Mouse (Mus musculus): Measurements from ENCODE around the gene Rapgef3. TPM values are rescaled to one million over a fixed set of nuclear protein-coding genes. Genes with fewer than 3 reads are reported as not detected.

Gene Rapgef3
- polyA plus RNA-seq, 1 experiment from 2014 or later, result 18.7 TPM

DNA sequence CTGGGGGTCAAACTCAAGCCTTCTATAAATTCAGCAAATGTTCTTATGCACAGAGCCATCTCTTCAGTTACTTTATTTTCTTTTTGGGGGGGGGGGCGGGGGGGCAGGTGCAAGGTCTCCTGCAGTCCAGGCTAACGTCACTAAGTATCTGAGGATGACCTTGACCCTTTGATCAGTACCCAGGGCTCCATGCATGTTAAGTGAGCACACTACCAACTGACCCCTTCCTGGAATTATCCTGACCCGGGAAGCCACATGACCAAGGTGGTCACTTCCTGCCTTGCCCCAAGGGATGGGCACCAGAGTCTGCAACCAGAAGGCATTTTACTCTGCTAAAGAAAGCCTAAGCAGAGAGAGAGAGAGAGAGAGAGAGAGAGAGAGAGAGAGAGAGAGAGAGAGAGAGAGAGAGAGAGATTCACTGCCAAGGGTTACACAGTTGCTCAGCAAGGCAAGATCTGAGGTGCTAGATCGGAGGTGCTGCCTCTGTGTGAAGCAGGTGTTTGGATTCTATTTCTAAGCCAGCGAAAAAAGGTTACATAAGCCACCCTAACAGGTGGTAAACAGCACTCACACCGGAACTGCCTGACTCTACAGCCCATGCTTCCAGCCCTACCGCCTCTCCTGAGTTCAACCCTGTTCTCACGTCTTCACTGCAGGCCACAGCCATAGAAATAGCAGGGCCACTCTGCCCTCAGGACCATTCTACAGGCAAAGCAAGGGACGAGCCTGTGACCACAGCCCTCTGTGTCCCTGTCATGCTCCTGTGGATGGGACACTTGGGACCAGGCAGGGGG, 4.3 kb downstream of the Rapgef3 start:
- 0 out of 2 replicates have a peak overlapping the region, but pooled peaks have one; percentile 26 for H3K27ac ChIP-seq (ENCODE audit: low read length)
- H3K4me3 ChIP-seq (ENCODE audit: low read depth, low read length), result no peak overlapping the region
- H3K9me3 ChIP-seq (ENCODE audit: low read length), result no peaks in the 10 kb centered on the region
- peaks cover 10% of the 10 kb centered on the region; the same call in 1 of the 2 replicates for H3K36me3 ChIP-seq (ENCODE audit: insufficient read depth, low read length)
- DNase-seq (ENCODE audit: low spot score), result no peak
- no peaks in the 10 kb centered on the region for H3K27me3 ChIP-seq (replicated peaks; ENCODE audit: insufficient read depth, low read length)
- H3K9ac ChIP-seq (replicated peaks; ENCODE audit: low read depth), result no peak overlapping the region
- no peak for ATAC-seq
- peaks cover 10% of the 10 kb centered on the region for H3K4me1 ChIP-seq (ENCODE audit: insufficient read depth, low read depth, low read length)
- 52% methylated on average over 9 of the region's 9 CpGs for WGBS
- H3K4me2 ChIP-seq (replicated peaks; ENCODE audit: low read depth, low read length), result no peak overlapping the region
- TF ChIP-seq EP300 (IDR thresholded peaks at IDR 0.05) (no peak), CTCF (IDR thresholded peaks at IDR 0.05) (no peak)

DNA sequence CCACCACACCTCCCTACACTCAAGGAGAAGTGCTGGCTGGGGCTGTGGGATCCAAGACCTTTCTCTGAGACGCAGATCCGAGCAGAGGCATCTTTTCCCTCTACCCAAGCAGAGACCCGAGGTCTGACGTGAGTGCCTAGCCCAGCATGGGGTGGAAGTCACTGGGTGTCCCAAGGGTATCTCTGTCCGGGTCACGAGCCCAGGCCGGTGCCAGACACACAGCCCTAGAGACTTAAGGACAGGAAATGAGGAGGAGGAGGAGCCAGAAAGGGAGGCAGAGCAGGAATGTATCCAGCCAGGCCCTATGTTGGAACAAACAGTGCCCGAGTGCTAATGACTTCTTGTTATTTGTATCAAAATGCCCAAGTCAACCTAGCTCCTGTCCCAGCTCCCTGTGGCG, 5.0 kb downstream of the Rapgef3 start:
- ATAC-seq (peak; percentile 13), DNase-seq (ENCODE audit: low spot score) (peak; percentile 48)
- no peaks in the 10 kb centered on the region for H3K27me3 ChIP-seq (replicated peaks; ENCODE audit: insufficient read depth, low read length)
- H3K36me3 ChIP-seq (ENCODE audit: insufficient read depth, low read length), result peaks cover 14% of the 10 kb centered on the region; the same call in 1 of the 2 replicates
- peaks cover 10% of the 10 kb centered on the region for H3K4me1 ChIP-seq (ENCODE audit: insufficient read depth, low read depth, low read length)
- 46% methylated on average over 9 of the region's 9 CpGs for WGBS
- H3K27ac ChIP-seq (ENCODE audit: low read length), result no peak overlapping the region
- no peak overlapping the region for H3K4me3 ChIP-seq (ENCODE audit: low read depth, low read length)
- H3K4me2 ChIP-seq (replicated peaks; ENCODE audit: low read depth, low read length), result no peak overlapping the region
- H3K9ac ChIP-seq (replicated peaks; ENCODE audit: low read depth), result no peak overlapping the region
- no peaks in the 10 kb centered on the region for H3K9me3 ChIP-seq (ENCODE audit: low read length)
- TF ChIP-seq EP300 (IDR thresholded peaks at IDR 0.05) (peak; percentile 7; the same call in 1 of the 2 replicates), CTCF (IDR thresholded peaks at IDR 0.05) (no peak)

DNA sequence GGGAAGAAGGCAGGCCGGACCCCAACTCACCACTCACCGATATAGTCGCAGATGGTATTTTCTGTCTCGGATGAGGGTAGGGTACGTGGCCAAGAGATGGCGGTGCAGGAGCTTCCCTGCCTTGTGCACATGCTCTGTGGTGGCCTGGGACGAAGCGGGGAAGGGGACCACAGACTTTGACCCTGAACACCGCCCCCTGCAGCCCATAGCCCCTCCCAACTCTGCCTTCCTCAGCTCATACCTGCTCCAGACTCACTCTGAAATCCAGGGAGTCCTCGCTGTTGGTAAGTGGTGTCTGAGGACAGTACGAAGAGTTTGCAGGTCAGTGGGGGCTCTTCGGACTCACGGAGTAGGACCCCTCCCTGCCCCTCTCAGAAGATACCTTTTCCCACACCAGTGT, 6.3 kb downstream of the Rapgef3 start:
- 0 out of 2 replicates have a peak overlapping the region, but pooled peaks have one; percentile 20 for H3K27ac ChIP-seq (ENCODE audit: low read length)
- TF ChIP-seq EP300 (IDR thresholded peaks at IDR 0.05) (no peak), CTCF (IDR thresholded peaks at IDR 0.05) (peak; percentile 19; the same call in 1 of the 2 replicates)
- no peak overlapping the region for H3K9ac ChIP-seq (replicated peaks; ENCODE audit: low read depth)
- 51% methylated on average over 13 of the region's 13 CpGs for WGBS
- ATAC-seq (no peak), DNase-seq (ENCODE audit: low spot score) (no peak)
- H3K36me3 ChIP-seq (ENCODE audit: insufficient read depth, low read length), result peaks cover 16% of the 10 kb centered on the region; the same call in 1 of the 2 replicates
- no peak overlapping the region for H3K4me2 ChIP-seq (replicated peaks; ENCODE audit: low read depth, low read length)
- peaks cover 10% of the 10 kb centered on the region for H3K4me1 ChIP-seq (ENCODE audit: insufficient read depth, low read depth, low read length)
- H3K4me3 ChIP-seq (ENCODE audit: low read depth, low read length), result no peak overlapping the region
- H3K9me3 ChIP-seq (ENCODE audit: low read length), result no peaks in the 10 kb centered on the region
- H3K27me3 ChIP-seq (replicated peaks; ENCODE audit: insufficient read depth, low read length), result no peaks in the 10 kb centered on the region

DNA sequence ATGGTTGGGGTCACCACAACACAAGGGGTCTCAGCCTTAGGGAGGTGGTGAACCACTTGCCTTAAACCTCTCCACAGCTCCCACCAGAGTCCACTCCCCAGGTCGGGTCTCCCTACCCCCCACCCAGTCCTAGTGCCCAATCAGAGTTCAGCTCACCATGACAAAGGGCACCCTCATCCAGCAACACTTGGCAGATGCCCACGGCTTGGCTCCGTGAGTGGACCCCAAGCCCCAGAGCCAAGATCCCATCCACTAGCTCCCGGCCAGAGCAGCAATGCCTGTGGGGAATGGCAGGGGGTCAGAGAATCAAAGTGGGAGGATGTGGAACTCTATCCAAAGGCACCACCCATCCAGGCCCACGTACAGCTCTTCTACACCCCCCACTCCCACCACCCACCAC, 6.8 kb downstream of the Rapgef3 start:
- ATAC-seq, result no peak
- Histone ChIP-seq H3K4me3 (ENCODE audit: low read depth, low read length) (no peak overlapping the region), H3K27ac (ENCODE audit: low read length) (no peak overlapping the region), H3K4me2 (replicated peaks; ENCODE audit: low read depth, low read length) (no peak overlapping the region), H3K9me3 (ENCODE audit: low read length) (no peaks in the 10 kb centered on the region), H3K36me3 (ENCODE audit: insufficient read depth, low read length) (peaks cover 16% of the 10 kb centered on the region; the same call in 1 of the 2 replicates), H3K4me1 (ENCODE audit: insufficient read depth, low read depth, low read length) (peaks cover 10% of the 10 kb centered on the region), H3K27me3 (replicated peaks; ENCODE audit: insufficient read depth, low read length) (no peaks in the 10 kb centered on the region), H3K9ac (replicated peaks; ENCODE audit: low read depth) (no peak overlapping the region)
- WGBS, result 63% methylated on average over 5 of the region's 5 CpGs
- DNase-seq (ENCODE audit: low spot score), result no peak
- TF ChIP-seq EP300 (IDR thresholded peaks at IDR 0.05) (no peak), CTCF (IDR thresholded peaks at IDR 0.05) (no peak)

DNA sequence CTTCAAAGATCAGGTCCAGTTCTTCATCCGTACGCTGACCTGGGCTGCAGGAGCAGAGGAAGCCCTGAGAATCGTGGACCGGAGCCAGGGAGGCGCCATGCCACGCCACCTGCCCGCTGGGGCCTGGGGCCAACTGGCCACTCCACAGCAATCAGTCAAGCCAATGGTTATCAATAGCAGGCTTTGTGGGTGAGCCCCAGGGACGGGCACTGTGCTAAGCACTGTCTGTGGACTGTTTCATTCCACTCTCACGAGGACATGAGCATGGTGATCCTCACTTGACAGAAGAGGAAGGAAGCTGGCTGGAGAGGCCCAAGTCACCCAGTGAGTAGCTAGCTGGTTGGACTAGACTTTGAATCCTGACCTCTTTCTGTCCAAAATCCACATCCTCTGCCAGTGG, 7.8 kb downstream of the Rapgef3 start:
- Histone ChIP-seq H3K36me3 (ENCODE audit: insufficient read depth, low read length) (peaks cover 16% of the 10 kb centered on the region; the same call in 1 of the 2 replicates), H3K4me1 (ENCODE audit: insufficient read depth, low read depth, low read length) (peaks cover 10% of the 10 kb centered on the region), H3K27me3 (replicated peaks; ENCODE audit: insufficient read depth, low read length) (no peaks in the 10 kb centered on the region), H3K27ac (ENCODE audit: low read length) (no peak overlapping the region), H3K9me3 (ENCODE audit: low read length) (no peaks in the 10 kb centered on the region), H3K4me2 (replicated peaks; ENCODE audit: low read depth, low read length) (no peak overlapping the region), H3K4me3 (ENCODE audit: low read depth, low read length) (no peak overlapping the region), H3K9ac (replicated peaks; ENCODE audit: low read depth) (no peak overlapping the region)
- ATAC-seq, result no peak
- 78% methylated on average over 9 of the region's 9 CpGs for WGBS
- TF ChIP-seq EP300 (IDR thresholded peaks at IDR 0.05) (no peak), CTCF (IDR thresholded peaks at IDR 0.05) (no peak)
- DNase-seq (ENCODE audit: low spot score), result no peak

DNA sequence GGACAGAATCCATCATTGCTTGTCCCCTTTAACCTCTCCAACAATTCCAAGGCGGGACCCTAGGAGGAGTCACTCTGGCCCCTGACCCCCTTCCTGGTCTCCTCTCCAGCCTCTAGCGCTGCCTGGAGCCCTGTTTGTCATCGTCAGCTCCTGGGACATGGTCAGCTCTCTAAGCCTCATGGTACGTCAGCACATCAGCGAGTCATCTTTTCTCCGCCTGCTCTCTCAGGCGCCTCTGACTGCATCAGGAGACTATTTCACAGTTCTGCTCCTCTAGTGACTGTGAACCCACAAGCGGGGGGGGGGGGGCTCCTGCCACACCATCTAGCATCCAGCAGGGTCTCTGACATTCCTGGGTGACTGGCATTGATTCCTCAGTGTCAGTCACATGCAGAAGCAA, 12.4 kb downstream of the Rapgef3 start:
- no peaks in the 10 kb centered on the region for H3K9me3 ChIP-seq (ENCODE audit: low read length)
- peaks cover 3% of the 10 kb centered on the region; the same call in 1 of the 2 replicates for H3K4me1 ChIP-seq (ENCODE audit: insufficient read depth, low read depth, low read length)
- ATAC-seq (no peak), DNase-seq (ENCODE audit: low spot score) (no peak)
- H3K36me3 ChIP-seq (ENCODE audit: insufficient read depth, low read length), result peaks cover 15% of the 10 kb centered on the region; the same call in 1 of the 2 replicates
- H3K4me3 ChIP-seq (ENCODE audit: low read depth, low read length), result no peak overlapping the region
- no peaks in the 10 kb centered on the region for H3K27me3 ChIP-seq (replicated peaks; ENCODE audit: insufficient read depth, low read length)
- no peak overlapping the region for H3K9ac ChIP-seq (replicated peaks; ENCODE audit: low read depth)
- 57% methylated on average over 8 of the region's 8 CpGs for WGBS
- TF ChIP-seq CTCF (IDR thresholded peaks at IDR 0.05) (no peak), EP300 (IDR thresholded peaks at IDR 0.05) (no peak)
- no peak overlapping the region for H3K4me2 ChIP-seq (replicated peaks; ENCODE audit: low read depth, low read length)
- H3K27ac ChIP-seq (ENCODE audit: low read length), result no peak overlapping the region

Measured in lung, postnatal 0 days (tissue).